Mouse (Mus musculus): ENCODE data around the gene Mettl7a2.

Gene Mettl7a2

GRCm38 (mm10) chr15:100393016-100393415, 40.0 kb downstream of the Mettl7a2 start:
- DNase-seq (ENCODE audit: low read depth, low spot score) = no peak

DNA sequence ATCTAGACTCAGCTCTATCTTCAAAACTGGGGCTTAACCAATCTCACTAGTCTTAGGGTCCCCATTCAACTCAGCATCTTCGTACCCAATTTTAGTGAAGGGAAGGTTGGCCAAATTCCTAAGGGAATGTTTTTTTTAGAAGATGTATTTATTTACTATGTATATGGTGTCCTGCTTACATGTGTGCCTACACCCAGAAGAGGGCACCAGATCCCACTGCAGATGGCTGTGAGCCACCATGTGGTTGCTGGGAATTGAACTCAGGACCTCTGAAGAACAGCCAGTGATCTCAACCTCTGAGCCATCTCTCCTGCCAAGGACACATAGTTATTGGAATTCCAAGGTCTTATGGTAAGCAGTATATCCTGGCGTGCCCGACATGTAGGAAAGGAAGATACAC, 42.6 kb downstream of the Mettl7a2 start:
- no peak for DNase-seq (ENCODE audit: low read depth, low spot score)

DNA sequence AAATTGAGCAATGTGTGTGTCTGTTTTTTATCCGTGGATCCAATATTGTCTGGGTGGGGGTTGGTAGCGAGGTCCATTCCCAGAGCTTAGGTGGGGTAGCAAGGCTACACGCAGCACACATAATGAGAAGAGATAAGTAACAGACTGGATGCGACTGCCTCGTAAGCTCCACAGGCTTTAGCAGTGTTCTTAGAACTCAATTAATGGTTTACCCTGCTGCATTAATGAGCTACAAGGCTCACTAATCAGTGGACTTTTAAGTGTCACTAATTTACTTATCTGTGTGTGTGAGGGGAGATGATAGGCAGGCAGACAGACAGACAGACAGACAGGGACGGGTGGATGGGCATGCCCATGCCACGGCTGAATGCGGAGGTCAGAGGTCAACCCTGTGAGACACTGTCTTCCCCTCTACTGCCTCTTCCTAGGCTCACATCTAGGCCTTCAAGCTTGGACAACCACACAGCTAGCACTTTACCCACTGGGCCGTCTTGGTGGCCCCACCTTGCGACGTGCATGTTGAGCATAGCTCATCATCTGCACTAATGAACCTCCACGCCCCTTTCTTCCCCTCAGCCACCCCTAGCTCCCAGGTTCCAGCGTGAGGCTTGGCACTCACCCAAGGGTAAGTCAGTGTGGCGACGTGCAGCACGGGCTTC, 47.7 kb downstream of the Mettl7a2 start:
- no peak for DNase-seq (ENCODE audit: low read depth, low spot score)

- DNase-seq (ENCODE audit: low read depth, low spot score) = no peak
Observed at GRCm38 (mm10) chr15:100401811-100402210, 48.8 kb downstream of the Mettl7a2 start.

GRCm38 (mm10) chr15:100402347-100402746, 49.3 kb downstream of the Mettl7a2 start:
- DNase-seq (ENCODE audit: low read depth, low spot score) = no peak

GRCm38 (mm10) chr15:100402798-100403197, 49.8 kb downstream of the Mettl7a2 start:
- DNase-seq (ENCODE audit: low read depth, low spot score) = no peak

GRCm38 (mm10) chr15:100403318-100404000, 50.5 kb downstream of the Mettl7a2 start:
- DNase-seq (ENCODE audit: low read depth, low spot score) = no peak

DNA sequence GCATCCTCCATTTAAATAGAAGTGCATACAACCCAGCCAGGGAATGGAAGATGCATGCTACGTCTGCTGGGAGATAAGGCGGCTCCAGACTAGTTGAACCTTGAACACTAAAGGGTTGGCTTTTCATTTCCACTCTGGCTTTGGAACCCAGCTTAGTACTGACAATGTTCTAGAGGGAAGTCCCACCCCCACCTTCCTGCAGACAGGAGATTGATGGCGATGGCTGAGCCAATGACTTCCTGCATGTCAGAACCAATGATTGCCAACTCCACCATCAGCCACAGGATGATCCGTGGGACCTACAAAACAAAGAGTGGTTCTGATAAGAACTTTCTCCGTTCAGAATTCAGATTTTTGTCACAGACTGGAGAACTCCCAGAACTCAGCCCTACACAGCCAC, 53.1 kb downstream of the Mettl7a2 start:
- no peak for DNase-seq (ENCODE audit: low read depth, low spot score)

GRCm38 (mm10) chr15:100410918-100411672, 58.1 kb downstream of the Mettl7a2 start:
- peak; percentile 88 for DNase-seq (ENCODE audit: low read depth, low spot score)

All from c-Kit-negative CD71-positive TER-119-positive erythroid progenitor cells, embryonic 14.5 days (primary cell).